Mouse (Mus musculus) stomach, postnatal 0 days (tissue): ENCODE data around the gene Adam1b. TPM values are rescaled to one million over a fixed set of nuclear protein-coding genes. Genes with fewer than 3 reads are reported as not detected.

Source experiments
- ATAC-seq: fragments of 200-750 bp; cut with Nextera tagmentation; 2 replicates; pipeline ENCODE4 v1.8.0; 2017; ENCODE audit not compliant: low FRiP score, low TSS enrichment
- DNase-seq: peaks from one replicate; pipeline ENCODE4 v3.0.0-alpha.2; 2016; ENCODE audit warnings: low spot score
- H3K27ac ChIP-seq: fragments of 300-500 bp; sonication (generic); replicated peaks from 2 replicates; pipeline ENCODE4 v1.5.1; 2014; ENCODE audit warnings: mild to moderate bottlenecking, control low read depth
- H3K27me3 ChIP-seq: fragments of 300-500 bp; sonication (generic); 2 replicates; pipeline ENCODE4 v1.6.1; 2014; ENCODE audit warnings: low read length; ENCODE audit not compliant: control insufficient read depth, insufficient read depth
- H3K36me3 ChIP-seq: fragments of 300-500 bp; sonication (generic); 2 replicates; pipeline ENCODE4 v1.6.1; 2014; ENCODE audit warnings: low read length, mixed read lengths; ENCODE audit not compliant: control insufficient read depth, insufficient read depth
- H3K4me1 ChIP-seq: fragments of 300-500 bp; sonication (generic); replicated peaks from 2 replicates; pipeline ENCODE4 v1.6.1; 2014; ENCODE audit warnings: antibody characterized with exemption; ENCODE audit not compliant: control insufficient read depth, insufficient read depth
- H3K4me2 ChIP-seq: fragments of 300-500 bp; sonication (generic); replicated peaks from 2 replicates; pipeline ENCODE4 v1.6.1; 2014; ENCODE audit warnings: low read depth, mild to moderate bottlenecking, control low read depth, moderate library complexity
- H3K4me3 ChIP-seq: fragments of 300-500 bp; sonication (generic); 2 replicates; pipeline ENCODE4 v1.5.1; 2014; ENCODE audit warnings: low read depth, low read length, control low read depth
- H3K9ac ChIP-seq: fragments of 300-500 bp; sonication (generic); 2 replicates; pipeline ENCODE4 v1.6.1; 2014; ENCODE audit warnings: mild to moderate bottlenecking, low read length, control low read depth, mixed read lengths
- H3K9me3 ChIP-seq: fragments of 300-500 bp; sonication (generic); 2 replicates; pipeline ENCODE4 v1.6.1; 2016; ENCODE audit warnings: low read length; ENCODE audit not compliant: control insufficient read depth
- CTCF ChIP-seq: IDR thresholded peaks from 2 replicates; pipeline ENCODE4 v1.5.1; 2016; ENCODE audit warnings: antibody characterized with exemption, low read depth, mild to moderate bottlenecking, moderate library complexity
- EP300 ChIP-seq: optimal IDR thresholded peaks from 2 replicates; pipeline ENCODE3; 2016; ENCODE audit warnings: antibody characterized with exemption
- WGBS: fragments of 180-500 bp; shearing (Covaris S2); extraction: QIAGEN DNeasy Blood & Tissue Kit; methylation state at CpG from one replicate; pipeline ENCODE4 v1.1.7; 2014; 5-methylcytosine and 5-hydroxymethylcytosine counted together
- polyA plus RNA-seq: library from polyadenylated mRNA; unstranded; fragments of >200 nt; fragmentation: Nextera tagmentation; extraction: Ambion mirVana; gene quantifications from 2 replicates; pipeline ENCODE4 v1.2.1, GENCODE M21; 2015

Gene Adam1b
- polyA plus RNA-seq, 1 experiment from 2014 or later = not detected

DNA sequence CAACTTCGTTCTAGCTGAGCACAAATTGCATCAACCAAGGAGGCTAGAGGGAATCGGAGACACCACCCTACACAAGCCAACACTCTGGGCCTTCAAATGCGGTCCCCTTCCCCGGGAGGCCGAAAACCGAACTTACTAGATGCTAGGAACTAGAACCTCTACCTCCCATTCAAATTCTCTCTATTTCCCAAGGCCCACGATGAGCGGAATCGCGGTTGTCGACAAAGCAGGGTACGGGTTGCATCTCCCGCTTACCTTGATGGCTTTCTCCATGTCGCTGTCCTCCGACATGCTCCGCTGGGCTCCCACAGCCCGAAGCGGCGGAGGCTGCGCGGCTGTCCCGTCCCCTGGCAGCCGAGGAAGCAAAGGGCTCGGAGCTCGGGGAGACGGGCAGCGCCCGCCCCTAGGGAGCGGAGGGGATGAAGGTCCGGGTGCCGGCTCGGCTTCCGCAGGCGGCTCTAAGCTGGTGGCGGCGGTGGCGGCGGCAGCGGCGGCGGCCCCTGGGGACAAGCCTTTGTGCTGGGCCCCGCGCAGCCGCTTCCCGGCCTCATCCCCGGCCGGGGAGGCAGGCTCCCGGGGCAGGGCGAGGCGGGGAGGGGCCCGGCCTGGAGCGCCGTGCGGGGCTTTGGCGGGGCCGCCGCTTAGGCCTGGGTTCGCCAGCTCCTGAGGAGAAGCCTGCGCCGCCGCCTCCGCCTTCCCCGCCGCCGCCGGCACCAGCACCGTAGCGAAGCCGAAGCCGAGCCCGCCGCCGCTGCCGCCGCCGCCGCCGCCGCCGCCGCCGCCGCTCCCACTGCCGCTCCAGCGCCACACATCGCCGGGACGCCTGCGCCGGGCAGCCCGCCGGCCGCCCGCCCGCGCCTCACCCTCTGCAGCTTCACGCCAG, 41.9 kb upstream of the Adam1b start, which contains the start of the genes Adam1a and Gm42878:
TSS of gene Adam1a (minus strand) at position 573 of the 883 bp plus-strand sequence.
TSS of gene Gm42878 (minus strand) at position 573 of the 883 bp plus-strand sequence.
- TF ChIP-seq CTCF (no peak), EP300 (no peak)
- Histone ChIP-seq H3K4me2 (peak within 1 kb of the TSS; percentile 88), H3K9ac (peak within 1 kb of the TSS; percentile 98), H3K9me3 (no peaks in the 10 kb centered on the region), H3K4me1 (0 out of 2 replicates have a peak, but pooled peaks cover 2% of the 10 kb centered on the region), H3K27ac (peak within 1 kb of the TSS; percentile 95), H3K27me3 (no peaks in the 10 kb centered on the region), H3K4me3 (peak within 1 kb of the TSS; percentile 93), H3K36me3 (no peaks in the 10 kb centered on the region)
- ATAC-seq (peak; percentile 73), DNase-seq (peak; percentile 68)
- under 1% methylated on average over 61 of the region's 97 CpGs for WGBS

GRCm38 (mm10) chr5:121543370-121543769, 40.1 kb upstream of the Adam1b start:
- 0 out of 2 replicates have a peak, but pooled peaks cover 2% of the 10 kb centered on the region for H3K4me1 ChIP-seq
- no peak overlapping the region for H3K4me3 ChIP-seq
- no peaks in the 10 kb centered on the region for H3K9me3 ChIP-seq
- no peak overlapping the region for H3K27ac ChIP-seq
- no peaks in the 10 kb centered on the region for H3K27me3 ChIP-seq
- WGBS = 75% methylated on average over 3 of the region's 3 CpGs
- no peak for TF ChIP-seq CTCF
- no peak for TF ChIP-seq EP300
- H3K9ac ChIP-seq = no peak overlapping the region
- ATAC-seq (no peak), DNase-seq (no peak)
- no peak overlapping the region for H3K4me2 ChIP-seq
- H3K36me3 ChIP-seq = no peaks in the 10 kb centered on the region

- peaks cover 5% of the 10 kb centered on the region; the same call in 1 of the 2 replicates for H3K36me3 ChIP-seq
- DNase-seq (no peak), ATAC-seq (no peak)
- 0 out of 2 replicates have a peak, but pooled peaks cover 2% of the 10 kb centered on the region for H3K4me1 ChIP-seq
- H3K4me3 ChIP-seq = no peak overlapping the region
- H3K4me2 ChIP-seq = no peak overlapping the region
- no peaks in the 10 kb centered on the region for H3K27me3 ChIP-seq
- H3K9ac ChIP-seq = no peak overlapping the region
- WGBS = 74% methylated on average over 7 of the region's 7 CpGs
- no peak overlapping the region for H3K27ac ChIP-seq
- H3K9me3 ChIP-seq = no peaks in the 10 kb centered on the region
- TF ChIP-seq CTCF = peak; percentile 51
- TF ChIP-seq EP300 = no peak
These were observed 38.0 kb upstream of the Adam1b start for GRCm38 (mm10) chr5:121541235-121541634.

- WGBS = 88% methylated on average over 5 of the region's 5 CpGs
These were observed 36.8 kb upstream of the Adam1b start for GRCm38 (mm10) chr5:121540066-121540465.

GRCm38 (mm10) chr5:121537588-121537987, 34.4 kb upstream of the Adam1b start:
- ATAC-seq = no peak
- WGBS = 92% methylated on average over 2 of the region's 2 CpGs
- Histone ChIP-seq H3K27ac (no peak overlapping the region), H3K36me3 (peaks cover 25% of the 10 kb centered on the region), H3K9me3 (no peaks in the 10 kb centered on the region), H3K4me1 (no peaks in the 10 kb centered on the region), H3K4me3 (no peak overlapping the region), H3K9ac (no peak overlapping the region), H3K4me2 (no peak overlapping the region), H3K27me3 (no peaks in the 10 kb centered on the region)
- no peak for TF ChIP-seq EP300
- TF ChIP-seq CTCF = no peak
- DNase-seq = no peak

More at GRCm38 (mm10) chr5:121540066-121540465, 36.8 kb upstream of the Adam1b start:
- no peak overlapping the region for H3K9ac ChIP-seq
- no peaks in the 10 kb centered on the region for H3K27me3 ChIP-seq
- 0 out of 2 replicates have a peak, but pooled peaks cover 2% of the 10 kb centered on the region for H3K4me1 ChIP-seq
- TF ChIP-seq EP300 (no peak), CTCF (no peak)
- ATAC-seq (no peak), DNase-seq (no peak)
- no peak overlapping the region for H3K27ac ChIP-seq
- H3K36me3 ChIP-seq = peaks cover 13% of the 10 kb centered on the region
- H3K9me3 ChIP-seq = no peaks in the 10 kb centered on the region
- H3K4me2 ChIP-seq = no peak overlapping the region
- H3K4me3 ChIP-seq = no peak overlapping the region

DNA sequence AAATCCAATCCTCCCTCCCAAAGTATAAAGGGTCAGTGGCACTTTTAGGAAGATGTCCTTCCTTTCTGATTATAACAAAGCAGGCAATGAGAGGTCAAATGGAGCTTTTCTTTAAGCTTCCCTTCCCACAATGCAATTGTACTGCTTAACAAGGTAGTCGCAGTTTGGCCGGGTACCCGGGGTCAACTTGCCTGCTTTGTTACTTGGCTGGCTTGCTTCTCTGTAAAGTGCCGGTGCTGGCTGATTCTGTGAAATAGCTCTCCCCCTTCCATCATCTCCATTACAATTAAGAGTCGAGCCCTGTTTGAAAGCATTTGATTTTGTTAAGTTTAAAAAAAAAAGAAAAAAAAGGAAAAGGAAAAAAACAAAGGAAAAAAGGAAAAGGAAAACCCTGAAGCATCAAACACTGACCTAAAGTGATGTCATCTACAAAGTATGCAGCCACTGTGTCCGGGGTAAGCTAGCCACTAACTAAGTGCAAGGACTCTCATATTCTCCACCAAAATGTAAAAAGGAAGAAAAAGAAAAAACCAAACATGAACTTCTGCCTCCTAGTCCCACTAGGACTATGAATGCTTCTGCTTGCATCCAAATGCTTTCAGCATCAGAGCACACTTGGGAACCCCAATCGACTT, 33.8 kb upstream of the Adam1b start:
- no peak for DNase-seq
- H3K27me3 ChIP-seq = no peaks in the 10 kb centered on the region
- H3K9me3 ChIP-seq = no peaks in the 10 kb centered on the region
- no peak overlapping the region for H3K4me2 ChIP-seq
- 77% methylated on average over 7 of the region's 7 CpGs for WGBS
- no peak overlapping the region for H3K9ac ChIP-seq
- H3K4me3 ChIP-seq = no peak overlapping the region
- H3K27ac ChIP-seq = no peak overlapping the region
- ATAC-seq = no peak
- no peaks in the 10 kb centered on the region for H3K4me1 ChIP-seq
- H3K36me3 ChIP-seq = peaks cover 31% of the 10 kb centered on the region
- TF ChIP-seq EP300 (no peak), CTCF (no peak)
